Mouse (Mus musculus) ES-Bruce4 (cell line): ENCODE measurements around the gene Mif4gd. TPM values are rescaled to one million over a fixed set of nuclear protein-coding genes. Genes with fewer than 3 reads are reported as not detected.

ENCODE experiments used
- H3K27ac ChIP-seq: 2 replicates; pipeline ENCODE4 v1.5.1; 2012; ENCODE audit warnings: low read length, inconsistent platforms; ENCODE audit not compliant: insufficient read depth
- H3K27me3 ChIP-seq: 2 replicates; pipeline ENCODE4 v1.6.1; 2012; ENCODE audit warnings: mild to moderate bottlenecking, low read length, inconsistent platforms; ENCODE audit not compliant: control insufficient read depth, poor library complexity, insufficient read depth, severe bottlenecking
- H3K36me3 ChIP-seq: 2 replicates; pipeline ENCODE4 v1.6.1; 2012; ENCODE audit warnings: inconsistent platforms, mild to moderate bottlenecking, low read length, moderate library complexity; ENCODE audit not compliant: control insufficient read depth, poor library complexity, insufficient read depth, severe bottlenecking
- H3K4me1 ChIP-seq: one replicate; pipeline ENCODE4 v1.8.1; 2011; ENCODE audit warnings: low read length; ENCODE audit not compliant: control insufficient read depth, insufficient read depth
- H3K4me3 ChIP-seq: 2 replicates; pipeline ENCODE4 v1.5.1; 2011; ENCODE audit warnings: low read depth, mild to moderate bottlenecking, low read length
- H3K9ac ChIP-seq: 2 replicates; pipeline ENCODE4 v1.6.1; 2012; ENCODE audit warnings: low read depth, mild to moderate bottlenecking, inconsistent platforms; ENCODE audit not compliant: poor library complexity, severe bottlenecking
- H3K9me3 ChIP-seq: replicated peaks from 2 replicates; pipeline ENCODE4 v1.6.1; 2012; ENCODE audit warnings: mild to moderate bottlenecking, low read length, inconsistent platforms; ENCODE audit not compliant: control insufficient read depth, poor library complexity, insufficient read depth, severe bottlenecking
- CTCF ChIP-seq: IDR thresholded peaks from one replicate; pipeline ENCODE4 v1.8.1; 2011; ENCODE audit warnings: low read depth, low read length
- EP300 ChIP-seq: IDR thresholded peaks from 2 replicates; pipeline ENCODE4 v1.6.1; 2011; ENCODE audit warnings: low read depth, low read length; ENCODE audit not compliant: insufficient read depth
- POLR2A ChIP-seq: IDR thresholded peaks from one replicate; pipeline ENCODE4 v1.8.1; 2011; ENCODE audit warnings: low read length; ENCODE audit not compliant: insufficient read depth
- polyA plus RNA-seq: library from polyadenylated mRNA; stranded (reverse); fragments of >200 nt; gene quantifications from 2 replicates; pipeline ENCODE4 v1.2.4, GENCODE M21; 2011; ENCODE audit warnings: low read depth; ENCODE audit not compliant: missing spikeins, insufficient read depth, insufficient read length

The Mif4gd gene
- polyA plus RNA-seq, 1 experiment: 50.4 TPM

- no peak overlapping the region for H3K4me3 ChIP-seq
- H3K9ac ChIP-seq: no peak overlapping the region
- peaks cover 13% of the 10 kb centered on the region for H3K4me1 ChIP-seq
Observed at GRCm38 (mm10) chr11:115636960-115637359, 24.2 kb upstream of the Mif4gd start.

GRCm38 (mm10) chr11:115635484-115635883 is 22.7 kb upstream of the Mif4gd start:
- no peaks in the 10 kb centered on the region for H3K9me3 ChIP-seq
- H3K9ac ChIP-seq: no peak overlapping the region
- H3K27me3 ChIP-seq: no peaks in the 10 kb centered on the region
- TF ChIP-seq CTCF (no peak), EP300 (no peak), POLR2A (no peak)
- H3K36me3 ChIP-seq: no peaks in the 10 kb centered on the region
- H3K4me3 ChIP-seq: no peak overlapping the region
- H3K4me1 ChIP-seq: peaks cover 9% of the 10 kb centered on the region
- H3K27ac ChIP-seq: no peak overlapping the region

More at GRCm38 (mm10) chr11:115636960-115637359, 24.2 kb upstream of the Mif4gd start:
- H3K9me3 ChIP-seq: no peaks in the 10 kb centered on the region
- no peaks in the 10 kb centered on the region for H3K27me3 ChIP-seq
- no peak for TF ChIP-seq POLR2A
- TF ChIP-seq EP300: no peak
- no peak for TF ChIP-seq CTCF
- no peak overlapping the region for H3K27ac ChIP-seq
- no peaks in the 10 kb centered on the region for H3K36me3 ChIP-seq

GRCm38 (mm10) chr11:115635041-115635440 is 22.3 kb upstream of the Mif4gd start:
- H3K36me3 ChIP-seq: no peaks in the 10 kb centered on the region
- no peaks in the 10 kb centered on the region for H3K9me3 ChIP-seq
- TF ChIP-seq CTCF (peak; percentile 45), EP300 (no peak)
- no peak overlapping the region for H3K4me3 ChIP-seq
- H3K27ac ChIP-seq: no peak overlapping the region
- peaks cover 9% of the 10 kb centered on the region for H3K4me1 ChIP-seq
- H3K27me3 ChIP-seq: no peaks in the 10 kb centered on the region
- H3K9ac ChIP-seq: no peak overlapping the region

GRCm38 (mm10) chr11:115634109-115634508 is 21.3 kb upstream of the Mif4gd start:
- no peaks in the 10 kb centered on the region for H3K27me3 ChIP-seq
- H3K9ac ChIP-seq: no peak overlapping the region
- TF ChIP-seq CTCF: no peak
- TF ChIP-seq EP300: no peak
- no peak for TF ChIP-seq POLR2A
- H3K9me3 ChIP-seq: no peaks in the 10 kb centered on the region
- no peak overlapping the region for H3K4me3 ChIP-seq
- H3K4me1 ChIP-seq: peaks cover 4% of the 10 kb centered on the region
- H3K27ac ChIP-seq: no peak overlapping the region
- H3K36me3 ChIP-seq: no peaks in the 10 kb centered on the region

GRCm38 (mm10) chr11:115632862-115633261 is 20.1 kb upstream of the Mif4gd start:
- no peaks in the 10 kb centered on the region for H3K9me3 ChIP-seq
- 0 out of 2 replicates have a peak overlapping the region, but pooled peaks have one; percentile 25 for H3K9ac ChIP-seq
- TF ChIP-seq EP300 (no peak), POLR2A (no peak), CTCF (no peak)
- 0 out of 2 replicates have a peak overlapping the region, but pooled peaks have one; percentile 60 for H3K27ac ChIP-seq
- H3K4me3 ChIP-seq: no peak overlapping the region
- peaks cover 2% of the 10 kb centered on the region for H3K4me1 ChIP-seq
- H3K27me3 ChIP-seq: no peaks in the 10 kb centered on the region
- H3K36me3 ChIP-seq: no peaks in the 10 kb centered on the region

- Histone ChIP-seq H3K9ac (no peak overlapping the region), H3K27ac (peak overlapping the region; percentile 60), H3K36me3 (no peaks in the 10 kb centered on the region), H3K9me3 (no peaks in the 10 kb centered on the region), H3K4me3 (no peak overlapping the region), H3K4me1 (peaks cover 2% of the 10 kb centered on the region), H3K27me3 (no peaks in the 10 kb centered on the region)
- TF ChIP-seq EP300: 0 out of 2 replicates have a peak, but pooled peaks have one; percentile 50
- no peak for TF ChIP-seq CTCF
Observed at GRCm38 (mm10) chr11:115632247-115632646, 19.5 kb upstream of the Mif4gd start.
